Mouse (Mus musculus): Measurements from ENCODE around the gene Slc51a. TPM values are rescaled to one million over a fixed set of nuclear protein-coding genes. Genes with fewer than 3 reads are reported as not detected.

Gene Slc51a
- polyA plus RNA-seq, 1 experiment from 2014 or later: 3.1 TPM

- no peak overlapping the region for H3K9ac ChIP-seq (ENCODE audit: low read length)
- 0 out of 2 replicates have a peak, but pooled peaks have one; percentile 3 for ATAC-seq (ENCODE audit: low FRiP score, low TSS enrichment)
- 20% methylated on average over 9 of the region's 9 CpGs for WGBS
- no peaks in the 10 kb centered on the region for H3K4me1 ChIP-seq (replicated peaks; ENCODE audit: control insufficient read depth, insufficient read depth)
- H3K4me3 ChIP-seq (ENCODE audit: low read depth, low read length): no peak overlapping the region
- TF ChIP-seq EP300 (optimal IDR thresholded peaks at IDR 0.05) (no peak), CTCF (IDR thresholded peaks at IDR 0.05; ENCODE audit: low read depth) (peak; percentile 90)
- H3K36me3 ChIP-seq (ENCODE audit: control insufficient read depth, insufficient read depth, low read length): no peaks in the 10 kb centered on the region
- no peak overlapping the region for H3K4me2 ChIP-seq (replicated peaks; ENCODE audit: low read depth)
- H3K27ac ChIP-seq (replicated peaks): no peak overlapping the region
- H3K27me3 ChIP-seq (ENCODE audit: control insufficient read depth, insufficient read depth, low read length): no peaks in the 10 kb centered on the region
- H3K9me3 ChIP-seq (ENCODE audit: control insufficient read depth, low read length): no peaks in the 10 kb centered on the region
- peak; percentile 66 for DNase-seq (ENCODE audit: low spot score)
Observed at GRCm38 (mm10) chr16:32507407-32507806, 19.7 kb upstream of the Slc51a start.

- 81% methylated on average over 7 of the region's 7 CpGs for WGBS
- ATAC-seq (ENCODE audit: low FRiP score, low TSS enrichment): no peak
- H3K27me3 ChIP-seq (ENCODE audit: control insufficient read depth, insufficient read depth, low read length): no peaks in the 10 kb centered on the region
Observed at GRCm38 (mm10) chr16:32506868-32507267, 19.2 kb upstream of the Slc51a start.

GRCm38 (mm10) chr16:32506298-32506697 lies 18.6 kb upstream of the Slc51a start:
- ATAC-seq (ENCODE audit: low FRiP score, low TSS enrichment): no peak

More at GRCm38 (mm10) chr16:32506868-32507267, 19.2 kb upstream of the Slc51a start:
- Histone ChIP-seq H3K4me2 (replicated peaks; ENCODE audit: low read depth) (no peak overlapping the region), H3K9ac (ENCODE audit: low read length) (no peak overlapping the region), H3K27ac (replicated peaks) (no peak overlapping the region), H3K4me3 (ENCODE audit: low read depth, low read length) (no peak overlapping the region), H3K4me1 (replicated peaks; ENCODE audit: control insufficient read depth, insufficient read depth) (no peaks in the 10 kb centered on the region), H3K9me3 (ENCODE audit: control insufficient read depth, low read length) (no peaks in the 10 kb centered on the region), H3K36me3 (ENCODE audit: control insufficient read depth, insufficient read depth, low read length) (no peaks in the 10 kb centered on the region)
- DNase-seq (ENCODE audit: low spot score): no peak
- TF ChIP-seq EP300 (optimal IDR thresholded peaks at IDR 0.05) (no peak), CTCF (IDR thresholded peaks at IDR 0.05; ENCODE audit: low read depth) (no peak)

DNA sequence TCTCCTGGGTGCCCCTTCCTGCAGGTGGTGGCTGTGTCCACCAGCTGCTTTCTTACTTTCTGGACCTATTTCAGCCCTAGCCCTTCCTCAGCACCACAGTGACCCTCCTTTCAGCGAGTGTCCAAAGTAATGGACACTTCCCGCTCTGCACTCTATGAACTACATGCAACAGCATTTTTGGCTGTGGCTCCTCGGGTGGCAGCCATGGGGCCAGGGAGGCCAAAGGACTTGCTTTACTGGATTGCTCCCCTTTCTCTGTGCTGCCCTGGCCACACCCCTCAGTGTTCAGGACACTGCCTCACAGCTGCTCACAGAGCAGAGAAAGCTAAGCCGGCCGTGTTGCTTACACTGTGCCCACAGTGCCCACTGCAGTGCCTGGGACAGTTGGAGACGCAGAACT lies 16.0 kb upstream of the Slc51a start:
- TF ChIP-seq EP300 (optimal IDR thresholded peaks at IDR 0.05) (no peak), CTCF (IDR thresholded peaks at IDR 0.05; ENCODE audit: low read depth) (no peak)
- no peaks in the 10 kb centered on the region for H3K9me3 ChIP-seq (ENCODE audit: control insufficient read depth, low read length)
- 55% methylated on average over 6 of the region's 6 CpGs for WGBS
- H3K9ac ChIP-seq (ENCODE audit: low read length): no peak overlapping the region
- DNase-seq (ENCODE audit: low spot score): no peak
- H3K36me3 ChIP-seq (ENCODE audit: control insufficient read depth, insufficient read depth, low read length): no peaks in the 10 kb centered on the region
- ATAC-seq (ENCODE audit: low FRiP score, low TSS enrichment): peak; percentile 18; the same call in 1 of the 2 replicates
- H3K4me2 ChIP-seq (replicated peaks; ENCODE audit: low read depth): no peak overlapping the region
- H3K27me3 ChIP-seq (ENCODE audit: control insufficient read depth, insufficient read depth, low read length): no peaks in the 10 kb centered on the region
- no peak overlapping the region for H3K27ac ChIP-seq (replicated peaks)
- H3K4me3 ChIP-seq (ENCODE audit: low read depth, low read length): no peak overlapping the region
- no peaks in the 10 kb centered on the region for H3K4me1 ChIP-seq (replicated peaks; ENCODE audit: control insufficient read depth, insufficient read depth)

More at GRCm38 (mm10) chr16:32506298-32506697, 18.6 kb upstream of the Slc51a start:
- H3K9me3 ChIP-seq (ENCODE audit: control insufficient read depth, low read length): no peaks in the 10 kb centered on the region
- H3K4me1 ChIP-seq (replicated peaks; ENCODE audit: control insufficient read depth, insufficient read depth): no peaks in the 10 kb centered on the region
- DNase-seq (ENCODE audit: low spot score): no peak
- H3K4me3 ChIP-seq (ENCODE audit: low read depth, low read length): no peak overlapping the region
- no peaks in the 10 kb centered on the region for H3K27me3 ChIP-seq (ENCODE audit: control insufficient read depth, insufficient read depth, low read length)
- H3K36me3 ChIP-seq (ENCODE audit: control insufficient read depth, insufficient read depth, low read length): no peaks in the 10 kb centered on the region
- H3K4me2 ChIP-seq (replicated peaks; ENCODE audit: low read depth): no peak overlapping the region
- no peak overlapping the region for H3K9ac ChIP-seq (ENCODE audit: low read length)
- H3K27ac ChIP-seq (replicated peaks): no peak overlapping the region
- 78% methylated on average over 8 of the region's 8 CpGs for WGBS
- TF ChIP-seq CTCF (IDR thresholded peaks at IDR 0.05; ENCODE audit: low read depth) (no peak), EP300 (optimal IDR thresholded peaks at IDR 0.05) (no peak)

- Histone ChIP-seq H3K9ac (ENCODE audit: low read length) (no peak overlapping the region), H3K4me2 (replicated peaks; ENCODE audit: low read depth) (no peak overlapping the region), H3K27me3 (ENCODE audit: control insufficient read depth, insufficient read depth, low read length) (no peaks in the 10 kb centered on the region), H3K4me3 (ENCODE audit: low read depth, low read length) (no peak overlapping the region), H3K4me1 (replicated peaks; ENCODE audit: control insufficient read depth, insufficient read depth) (no peaks in the 10 kb centered on the region), H3K27ac (replicated peaks) (no peak overlapping the region), H3K9me3 (ENCODE audit: control insufficient read depth, low read length) (no peaks in the 10 kb centered on the region), H3K36me3 (ENCODE audit: control insufficient read depth, insufficient read depth, low read length) (no peaks in the 10 kb centered on the region)
- 79% methylated on average over 12 of the region's 12 CpGs for WGBS
- no peak for DNase-seq (ENCODE audit: low spot score)
- ATAC-seq (ENCODE audit: low FRiP score, low TSS enrichment): no peak
- no peak for TF ChIP-seq EP300 (optimal IDR thresholded peaks at IDR 0.05)
- TF ChIP-seq CTCF (IDR thresholded peaks at IDR 0.05; ENCODE audit: low read depth): no peak
Observed at GRCm38 (mm10) chr16:32502621-32503335, 15.1 kb upstream of the Slc51a start.

DNA sequence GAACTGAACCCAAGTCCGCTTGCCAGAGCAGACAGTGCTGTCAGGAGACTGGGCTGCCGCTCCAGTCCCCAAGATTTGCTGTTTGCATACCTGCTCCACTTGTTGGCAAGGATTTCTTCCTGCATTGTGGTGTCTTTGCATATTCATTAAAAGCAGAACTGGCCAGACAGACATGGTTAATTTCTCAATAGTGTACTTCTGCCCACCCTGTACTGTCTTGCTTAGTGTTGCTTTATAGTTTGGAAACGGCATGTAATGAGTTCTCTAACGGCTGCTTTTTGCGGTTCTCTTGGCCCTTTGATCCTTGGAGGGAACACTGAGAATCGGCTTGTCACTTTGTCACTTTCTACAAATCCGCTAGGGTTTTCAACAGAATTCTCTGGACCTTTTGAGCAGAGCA lies 13.8 kb upstream of the Slc51a start:
- no peaks in the 10 kb centered on the region for H3K36me3 ChIP-seq (ENCODE audit: control insufficient read depth, insufficient read depth, low read length)
- 64% methylated on average over 7 of the region's 7 CpGs for WGBS
- H3K4me1 ChIP-seq (replicated peaks; ENCODE audit: control insufficient read depth, insufficient read depth): no peaks in the 10 kb centered on the region
- no peak for DNase-seq (ENCODE audit: low spot score)
- no peaks in the 10 kb centered on the region for H3K9me3 ChIP-seq (ENCODE audit: control insufficient read depth, low read length)
- H3K4me2 ChIP-seq (replicated peaks; ENCODE audit: low read depth): no peak overlapping the region
- no peak for ATAC-seq (ENCODE audit: low FRiP score, low TSS enrichment)
- no peak for TF ChIP-seq EP300 (optimal IDR thresholded peaks at IDR 0.05)
- H3K27ac ChIP-seq (replicated peaks): no peak overlapping the region
- no peak overlapping the region for H3K9ac ChIP-seq (ENCODE audit: low read length)
- no peaks in the 10 kb centered on the region for H3K27me3 ChIP-seq (ENCODE audit: control insufficient read depth, insufficient read depth, low read length)
- no peak overlapping the region for H3K4me3 ChIP-seq (ENCODE audit: low read depth, low read length)
